Mouse (Mus musculus) embryonic facial prominence, embryonic 12.5 days (tissue): ENCODE results near the gene Narf. TPM values are rescaled to one million over a fixed set of nuclear protein-coding genes. Genes with fewer than 3 reads are reported as not detected.

ENCODE experiments used
- ATAC-seq: fragments of 200-750 bp; cut with Nextera tagmentation; 2 replicates; pipeline ENCODE4 v1.8.0; 2017; ENCODE audit not compliant: insufficient number of reproducible peaks, insufficient read depth, low FRiP score, low TSS enrichment
- H3K27ac ChIP-seq: fragments of 300-500 bp; sonication (generic); 2 replicates; pipeline ENCODE4 v1.5.1; 2016; ENCODE audit warnings: mild to moderate bottlenecking
- H3K27me3 ChIP-seq: fragments of 300-500 bp; sonication (generic); 2 replicates; pipeline ENCODE4 v1.6.1; 2016; ENCODE audit warnings: mild to moderate bottlenecking, moderate library complexity
- H3K36me3 ChIP-seq: fragments of 300-500 bp; sonication (generic); 2 replicates; pipeline ENCODE4 v1.6.1; 2016; ENCODE audit warnings: mild to moderate bottlenecking
- H3K4me1 ChIP-seq: fragments of 300-500 bp; sonication (generic); 2 replicates; pipeline ENCODE4 v1.6.1; 2016
- H3K4me2 ChIP-seq: fragments of 300-500 bp; sonication (generic); replicated peaks from 2 replicates; pipeline ENCODE4 v1.6.1; 2016; ENCODE audit warnings: mild to moderate bottlenecking, moderate library complexity
- H3K4me3 ChIP-seq: fragments of 300-500 bp; sonication (generic); 2 replicates; pipeline ENCODE4 v1.5.1; 2016; ENCODE audit warnings: mild to moderate bottlenecking
- H3K9ac ChIP-seq: fragments of 300-500 bp; sonication (generic); 2 replicates; pipeline ENCODE4 v1.6.1; 2016; ENCODE audit warnings: mild to moderate bottlenecking, moderate library complexity
- H3K9me3 ChIP-seq: fragments of 300-500 bp; sonication (generic); 2 replicates; pipeline ENCODE4 v1.6.1; 2016; ENCODE audit warnings: mild to moderate bottlenecking, moderate library complexity
- WGBS: fragments of 180-500 bp; shearing (Covaris S2); methylation state at CpG from one replicate; pipeline ENCODE4 v1.1.7; 2016; 5-methylcytosine and 5-hydroxymethylcytosine counted together
- polyA plus RNA-seq: library from polyadenylated mRNA; unstranded; fragments of >200 nt; fragmentation: Nextera tagmentation; extraction: Ambion mirVana; gene quantifications from 2 replicates; pipeline ENCODE4 v1.2.1, GENCODE M21; 2016

Gene Narf
- polyA plus RNA-seq, 1 experiment from 2014 or later: 63.1 TPM

GRCm38 (mm10) chr11:121305371-121305770, 68.3 kb downstream of the Narf start:
- H3K4me1 ChIP-seq: no peaks in the 10 kb centered on the region
- 0 out of 2 replicates have a peak, but pooled peaks cover 5% of the 10 kb centered on the region for H3K9me3 ChIP-seq
- H3K27ac ChIP-seq: no peak overlapping the region
- ATAC-seq: no peak
- 94% methylated on average over 6 of the region's 6 CpGs for WGBS
- H3K4me2 ChIP-seq: no peak overlapping the region
- no peak overlapping the region for H3K4me3 ChIP-seq
- no peak overlapping the region for H3K9ac ChIP-seq
- no peaks in the 10 kb centered on the region for H3K27me3 ChIP-seq
- H3K36me3 ChIP-seq: peaks cover 85% of the 10 kb centered on the region

Other genes with a start within 250 kb of the Narf start
- gene Csnk1d, start 245.9 kb upstream of the Narf start, polyA plus RNA-seq: 159 and 160 TPM in 2 replicates
- gene Cd7, start 197.8 kb upstream of the Narf start, polyA plus RNA-seq: 0.32 and 0.38 TPM in 2 replicates
- gene Sectm1b, start 173.7 kb upstream of the Narf start, polyA plus RNA-seq: not detected in 2 replicates
- not detected in 2 replicates for gene Sectm1a, start 156.0 kb upstream of the Narf start, polyA plus RNA-seq
- gene Tex19.2, start 118.6 kb upstream of the Narf start, polyA plus RNA-seq: 0.08 TPM in 1 of 2 replicates, not detected in the other
- not detected in 2 replicates for gene Tex19.1, start 91.1 kb upstream of the Narf start, polyA plus RNA-seq
- gene Uts2r, start 77.0 kb upstream of the Narf start, polyA plus RNA-seq: 0.22 TPM in 2 replicates
- gene Hexdc, start 32.8 kb upstream of the Narf start, polyA plus RNA-seq: 10.4 and 10.5 TPM in 2 replicates
- gene Ogfod3, start 32.5 kb upstream of the Narf start, polyA plus RNA-seq: 22.1 and 22.9 TPM in 2 replicates
- 37.9 and 38.9 TPM in 2 replicates for gene Cybc1, start 7.9 kb upstream of the Narf start, polyA plus RNA-seq
- gene Foxk2, start 22.7 kb downstream of the Narf start, polyA plus RNA-seq: 10.6 and 10.8 TPM in 2 replicates
- gene Wdr45b, start 117.2 kb downstream of the Narf start, polyA plus RNA-seq: 102 and 103 TPM in 2 replicates
- gene Rab40b, start 151.0 kb downstream of the Narf start, polyA plus RNA-seq: 7.5 and 8.9 TPM in 2 replicates
- gene Fn3krp, start 184.1 kb downstream of the Narf start, polyA plus RNA-seq: 8.6 and 10.2 TPM in 2 replicates
- gene Fn3k, start 197.7 kb downstream of the Narf start, polyA plus RNA-seq: 0.51 and 0.78 TPM in 2 replicates
- gene Tbcd, start 214.7 kb downstream of the Narf start, polyA plus RNA-seq: 51.0 and 54.7 TPM in 2 replicates